Mouse (Mus musculus) WW6 (cell line): ENCODE results near the gene Klhl11.
A peak's percentile ranks its signal among the peaks of the same experiment; 100 is the strongest.

Source experiments
- DNase-seq: peaks from one replicate; pipeline ENCODE4 v3.0.0-alpha.2; 2013; ENCODE audit warnings: low read depth, low spot score

The Klhl11 gene

GRCm38 (mm10) chr11:100472197-100472934, at the start of gene Klhl11:
TSS of gene Klhl11 (minus strand) at chr11:100472741.
- DNase-seq = peak; percentile 96

GRCm38 (mm10) chr11:100520838-100521237, 48.3 kb upstream of the Klhl11 start:
- DNase-seq = no peak

- DNase-seq = no peak
Measured at GRCm38 (mm10) chr11:100519188-100519587, 46.6 kb upstream of the Klhl11 start.

GRCm38 (mm10) chr11:100518188-100518591, 45.6 kb upstream of the Klhl11 start:
- no peak for DNase-seq

- no peak for DNase-seq
Measured at GRCm38 (mm10) chr11:100516291-100516690, 43.8 kb upstream of the Klhl11 start.

- no peak for DNase-seq
Measured at GRCm38 (mm10) chr11:100515789-100516188, 43.2 kb upstream of the Klhl11 start.

GRCm38 (mm10) chr11:100515061-100515460, 42.5 kb upstream of the Klhl11 start:
- no peak for DNase-seq

GRCm38 (mm10) chr11:100513716-100514115, 41.2 kb upstream of the Klhl11 start:
- DNase-seq = no peak

- DNase-seq = no peak
Measured at GRCm38 (mm10) chr11:100512384-100512783, 39.8 kb upstream of the Klhl11 start.

- DNase-seq = no peak
Measured at GRCm38 (mm10) chr11:100510556-100510955, 38.0 kb upstream of the Klhl11 start.

GRCm38 (mm10) chr11:100505997-100506396, 33.5 kb upstream of the Klhl11 start:
- no peak for DNase-seq

GRCm38 (mm10) chr11:100504990-100505660, 32.6 kb upstream of the Klhl11 start:
- DNase-seq = no peak

GRCm38 (mm10) chr11:100501321-100501720, 28.8 kb upstream of the Klhl11 start:
- DNase-seq = no peak

- DNase-seq = no peak
Measured at GRCm38 (mm10) chr11:100500651-100501050, 28.1 kb upstream of the Klhl11 start.

- DNase-seq = no peak
Measured at GRCm38 (mm10) chr11:100500241-100500640, 27.7 kb upstream of the Klhl11 start.

- DNase-seq = no peak
Measured at GRCm38 (mm10) chr11:100493771-100494170, 21.2 kb upstream of the Klhl11 start.

- DNase-seq = no peak
Measured at GRCm38 (mm10) chr11:100490951-100491350, 18.4 kb upstream of the Klhl11 start.

GRCm38 (mm10) chr11:100485801-100486538, 13.4 kb upstream of the Klhl11 start:
- DNase-seq = no peak

GRCm38 (mm10) chr11:100484461-100484860, 11.9 kb upstream of the Klhl11 start:
- DNase-seq = no peak

GRCm38 (mm10) chr11:100479152-100479551, 6.6 kb upstream of the Klhl11 start:
- DNase-seq = no peak

GRCm38 (mm10) chr11:100476281-100476680, 3.7 kb upstream of the Klhl11 start:
- DNase-seq = no peak

GRCm38 (mm10) chr11:100472935-100473295, 374 bp upstream of the Klhl11 start:
- no peak for DNase-seq
